Mouse (Mus musculus): ENCODE measurements around the gene Bola3. TPM values are rescaled to one million over a fixed set of nuclear protein-coding genes. Genes with fewer than 3 reads are reported as not detected.
A peak's percentile ranks its signal among the peaks of the same experiment; 100 is the strongest.

The Bola3 gene
- polyA plus RNA-seq (2014; fragmentation: Nextera tagmentation; extraction: Ambion mirVana), result 110 and 117 TPM in 2 replicates

DNA sequence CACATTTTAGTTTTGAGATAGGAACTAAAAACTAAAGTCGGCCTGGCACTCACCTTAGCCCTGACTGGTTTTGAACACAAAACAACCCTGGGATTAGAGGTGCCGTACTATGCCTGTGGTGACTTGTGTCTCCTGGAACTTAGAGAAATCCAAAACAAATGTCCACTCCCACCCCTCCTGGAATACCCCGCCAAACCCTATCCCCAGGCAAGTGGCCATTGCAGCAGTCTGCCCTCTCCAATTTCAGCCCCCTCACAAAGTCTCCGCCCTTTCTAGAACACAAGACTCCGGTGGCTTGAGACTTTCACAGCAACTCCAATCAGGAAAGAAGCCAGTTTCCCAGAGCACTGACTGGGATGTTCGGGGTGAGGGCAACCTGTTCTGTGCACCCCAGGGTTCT, at the start of gene Bola3:
Gene Bola3, plus strand, starts transcription at position 275 of the 400 bp plus-strand sequence.
- WGBS, result 30% methylated on average over 6 of the region's 6 CpGs
- no peaks in the 10 kb centered on the region for H3K36me3 ChIP-seq (ENCODE audit: control insufficient read depth, insufficient read depth, low read length)
- H3K27me3 ChIP-seq (ENCODE audit: control insufficient read depth, insufficient read depth, low read length), result no peaks in the 10 kb centered on the region
- peak within 1 kb of the TSS; percentile 90 for H3K9ac ChIP-seq (ENCODE audit: low read depth, low read length)
- ATAC-seq (ENCODE audit: low FRiP score), result no peak; the same call in none of the 2 replicates
- H3K9me3 ChIP-seq (ENCODE audit: control insufficient read depth, low read length), result no peaks in the 10 kb centered on the region
- peak within 1 kb of the TSS; percentile 72 for H3K4me2 ChIP-seq (replicated peaks; ENCODE audit: low read depth, low read length)
- no peak for DNase-seq (ENCODE audit: low spot score)
- peak within 1 kb of the TSS; percentile 85 for H3K4me3 ChIP-seq (ENCODE audit: low read depth, low read length)
- peak within 1 kb of the TSS; percentile 54; the same call in 1 of the 2 replicates for H3K27ac ChIP-seq (ENCODE audit: low read depth, low read length)
- H3K4me1 ChIP-seq (replicated peaks; ENCODE audit: control insufficient read depth, insufficient read depth, low read length), result no peaks in the 10 kb centered on the region; the same call in 1 of the 2 replicates

DNA sequence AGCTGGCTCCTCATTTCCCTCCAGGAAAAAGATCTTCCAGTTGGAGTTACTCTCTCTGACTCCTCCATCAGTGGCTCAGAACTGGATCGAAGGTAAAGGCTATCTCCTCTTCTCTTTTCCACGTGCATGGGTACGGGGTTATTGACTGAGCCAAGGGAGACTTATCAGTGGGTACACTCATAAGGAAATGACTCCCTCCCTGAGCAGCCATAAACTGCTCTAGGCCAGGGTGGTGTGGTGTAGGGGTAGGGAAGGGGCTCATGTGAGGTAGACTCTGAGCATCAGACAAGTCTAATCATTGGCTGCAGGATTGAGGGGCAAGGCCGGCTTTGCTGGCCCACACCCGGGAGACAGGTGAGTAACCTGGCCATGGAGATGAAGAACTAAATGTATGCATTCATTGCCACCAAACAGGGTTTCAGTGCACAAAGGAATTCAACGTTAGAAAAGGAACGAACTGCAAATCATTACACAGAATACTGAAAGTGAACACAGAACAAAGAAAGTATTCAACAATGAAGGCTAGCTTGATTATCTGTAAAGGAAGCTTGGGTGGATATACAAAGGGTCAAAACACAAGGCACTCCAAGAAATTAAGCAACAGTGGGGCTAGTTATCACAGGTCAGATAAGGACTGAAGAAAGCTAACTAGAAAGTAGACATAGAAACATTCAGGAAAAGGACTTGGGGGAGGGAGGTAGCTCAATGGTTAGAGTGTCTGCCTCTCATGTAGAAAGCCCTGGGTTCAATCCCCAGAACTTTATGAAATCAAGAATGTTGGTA, 48.3 kb upstream of the Bola3 start:
- H3K4me3 ChIP-seq (ENCODE audit: low read depth, low read length), result no peak overlapping the region
- no peak overlapping the region for H3K4me2 ChIP-seq (replicated peaks; ENCODE audit: low read depth, low read length)

DNA sequence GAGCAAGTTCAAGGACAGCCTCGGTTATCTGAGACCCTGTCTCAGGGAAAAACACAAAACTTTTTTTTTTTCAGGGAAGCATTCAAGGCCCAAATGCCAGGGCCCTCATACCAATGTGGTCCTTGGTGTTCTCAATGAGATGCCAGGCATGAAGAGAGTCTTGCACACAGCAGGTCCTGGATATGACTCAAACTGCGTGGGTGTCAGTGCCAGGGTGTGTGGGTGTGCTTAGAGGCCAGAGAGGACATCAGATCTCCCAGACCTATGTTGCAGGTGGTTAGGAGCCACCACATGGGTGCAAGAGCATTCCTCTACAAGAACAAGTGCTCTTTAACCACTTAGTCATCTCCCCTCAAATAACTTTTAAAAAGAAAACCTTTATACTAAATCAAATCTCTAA, 47.7 kb upstream of the Bola3 start:
- Histone ChIP-seq H3K27ac (ENCODE audit: low read depth, low read length) (no peak overlapping the region), H3K9me3 (ENCODE audit: control insufficient read depth, low read length) (no peaks in the 10 kb centered on the region), H3K4me1 (replicated peaks; ENCODE audit: control insufficient read depth, insufficient read depth, low read length) (no peaks in the 10 kb centered on the region), H3K9ac (ENCODE audit: low read depth, low read length) (no peak overlapping the region), H3K4me3 (ENCODE audit: low read depth, low read length) (no peak overlapping the region), H3K4me2 (replicated peaks; ENCODE audit: low read depth, low read length) (no peak overlapping the region), H3K36me3 (ENCODE audit: control insufficient read depth, insufficient read depth, low read length) (peaks cover 2% of the 10 kb centered on the region; the same call in 1 of the 2 replicates), H3K27me3 (ENCODE audit: control insufficient read depth, insufficient read depth, low read length) (no peaks in the 10 kb centered on the region)
- WGBS, result 96% methylated on average over 2 of the region's 2 CpGs
- ATAC-seq (ENCODE audit: low FRiP score), result no peak
- no peak for DNase-seq (ENCODE audit: low spot score)

More for the DNA sequence above, 48.3 kb upstream of the Bola3 start:
- no peaks in the 10 kb centered on the region for H3K4me1 ChIP-seq (replicated peaks; ENCODE audit: control insufficient read depth, insufficient read depth, low read length)
- ATAC-seq (ENCODE audit: low FRiP score) (no peak), DNase-seq (ENCODE audit: low spot score) (no peak)
- no peak overlapping the region for H3K27ac ChIP-seq (ENCODE audit: low read depth, low read length)
- peaks cover 1% of the 10 kb centered on the region; the same call in 1 of the 2 replicates for H3K36me3 ChIP-seq (ENCODE audit: control insufficient read depth, insufficient read depth, low read length)
- H3K9ac ChIP-seq (ENCODE audit: low read depth, low read length), result no peak overlapping the region
- no peaks in the 10 kb centered on the region for H3K9me3 ChIP-seq (ENCODE audit: control insufficient read depth, low read length)
- no peaks in the 10 kb centered on the region for H3K27me3 ChIP-seq (ENCODE audit: control insufficient read depth, insufficient read depth, low read length)
- 86% methylated on average over 7 of the region's 7 CpGs for WGBS

DNA sequence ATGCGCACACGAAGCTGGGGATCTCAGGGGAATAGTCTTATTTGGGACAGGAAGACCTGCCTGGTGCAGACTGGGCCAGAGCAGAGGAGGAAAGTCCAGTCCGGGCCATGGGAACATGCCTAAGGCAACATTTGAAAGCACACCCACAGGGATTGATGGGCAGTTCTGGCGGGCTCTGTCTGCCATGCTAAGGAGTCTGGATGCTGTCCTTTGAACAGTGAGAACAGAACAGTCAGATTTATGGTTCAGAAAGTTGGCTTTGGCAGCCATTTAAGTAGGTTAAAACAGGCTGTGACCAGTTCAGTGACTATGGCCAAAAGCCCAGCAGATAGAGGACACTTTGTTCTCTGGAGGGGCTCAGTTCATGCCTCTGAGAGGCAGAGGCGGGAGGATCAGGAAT, 46.7 kb upstream of the Bola3 start:
- Histone ChIP-seq H3K4me2 (replicated peaks; ENCODE audit: low read depth, low read length) (no peak overlapping the region), H3K9ac (ENCODE audit: low read depth, low read length) (no peak overlapping the region), H3K9me3 (ENCODE audit: control insufficient read depth, low read length) (no peaks in the 10 kb centered on the region), H3K36me3 (ENCODE audit: control insufficient read depth, insufficient read depth, low read length) (peaks cover 2% of the 10 kb centered on the region; the same call in 1 of the 2 replicates), H3K27me3 (ENCODE audit: control insufficient read depth, insufficient read depth, low read length) (no peaks in the 10 kb centered on the region), H3K4me3 (ENCODE audit: low read depth, low read length) (no peak overlapping the region), H3K27ac (ENCODE audit: low read depth, low read length) (no peak overlapping the region), H3K4me1 (replicated peaks; ENCODE audit: control insufficient read depth, insufficient read depth, low read length) (no peaks in the 10 kb centered on the region)
- no peak for ATAC-seq (ENCODE audit: low FRiP score)
- 88% methylated on average over 5 of the region's 5 CpGs for WGBS
- no peak for DNase-seq (ENCODE audit: low spot score)

DNA sequence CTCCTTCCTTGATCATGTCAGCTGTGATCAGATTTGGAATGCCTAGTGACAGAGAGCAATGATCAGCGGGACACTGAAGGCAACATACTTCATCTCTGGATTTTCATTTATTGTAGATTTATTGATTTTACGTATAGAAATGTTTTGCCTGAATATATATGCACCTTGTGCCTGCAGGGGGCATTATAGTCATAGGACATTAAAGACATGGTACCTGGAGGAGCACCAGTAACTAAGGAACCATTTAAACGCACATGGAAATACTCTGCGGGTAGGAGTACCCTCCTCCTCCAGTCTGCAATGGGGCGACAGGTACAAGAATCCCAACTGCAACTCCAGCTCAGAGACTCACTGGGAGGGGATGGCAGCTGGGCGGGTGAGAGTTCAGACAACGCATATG, 39.9 kb upstream of the Bola3 start:
- Histone ChIP-seq H3K27me3 (ENCODE audit: control insufficient read depth, insufficient read depth, low read length) (no peaks in the 10 kb centered on the region), H3K36me3 (ENCODE audit: control insufficient read depth, insufficient read depth, low read length) (peaks cover 2% of the 10 kb centered on the region; the same call in 1 of the 2 replicates), H3K4me1 (replicated peaks; ENCODE audit: control insufficient read depth, insufficient read depth, low read length) (no peaks in the 10 kb centered on the region), H3K27ac (ENCODE audit: low read depth, low read length) (no peak overlapping the region), H3K4me2 (replicated peaks; ENCODE audit: low read depth, low read length) (no peak overlapping the region), H3K4me3 (ENCODE audit: low read depth, low read length) (no peak overlapping the region), H3K9me3 (ENCODE audit: control insufficient read depth, low read length) (no peaks in the 10 kb centered on the region), H3K9ac (ENCODE audit: low read depth, low read length) (no peak overlapping the region)
- ATAC-seq (ENCODE audit: low FRiP score) (no peak), DNase-seq (ENCODE audit: low spot score) (no peak)
- 94% methylated on average over 7 of the region's 7 CpGs for WGBS

DNA sequence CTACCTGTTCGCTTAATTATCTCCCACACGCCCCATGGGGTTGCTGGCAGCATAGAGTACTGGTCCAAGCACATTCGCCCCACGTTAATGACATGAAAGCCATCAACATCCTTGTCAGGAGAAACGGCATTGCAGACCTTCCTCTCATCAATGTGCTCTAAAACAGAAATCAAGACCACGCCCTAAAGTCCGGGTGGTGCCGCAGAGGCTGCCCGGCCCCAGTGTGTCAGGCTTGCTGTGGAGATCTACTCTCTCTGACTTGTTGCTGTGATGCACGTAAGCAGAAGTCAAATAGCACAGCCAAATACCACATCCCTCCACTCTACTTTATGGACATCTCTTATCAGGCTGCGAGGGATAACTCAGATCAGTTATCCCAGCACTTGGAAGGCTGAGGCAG, 37.7 kb upstream of the Bola3 start:
- no peaks in the 10 kb centered on the region for H3K9me3 ChIP-seq (ENCODE audit: control insufficient read depth, low read length)
- DNase-seq (ENCODE audit: low spot score) (no peak), ATAC-seq (ENCODE audit: low FRiP score) (no peak)
- no peak overlapping the region for H3K27ac ChIP-seq (ENCODE audit: low read depth, low read length)
- H3K36me3 ChIP-seq (ENCODE audit: control insufficient read depth, insufficient read depth, low read length), result no peaks in the 10 kb centered on the region
- H3K9ac ChIP-seq (ENCODE audit: low read depth, low read length), result no peak overlapping the region
- H3K4me3 ChIP-seq (ENCODE audit: low read depth, low read length), result no peak overlapping the region
- peaks cover 3% of the 10 kb centered on the region; the same call in 1 of the 2 replicates for H3K4me1 ChIP-seq (replicated peaks; ENCODE audit: control insufficient read depth, insufficient read depth, low read length)
- WGBS, result 94% methylated on average over 11 of the region's 11 CpGs
- no peaks in the 10 kb centered on the region for H3K27me3 ChIP-seq (ENCODE audit: control insufficient read depth, insufficient read depth, low read length)
- H3K4me2 ChIP-seq (replicated peaks; ENCODE audit: low read depth, low read length), result no peak overlapping the region

DNA sequence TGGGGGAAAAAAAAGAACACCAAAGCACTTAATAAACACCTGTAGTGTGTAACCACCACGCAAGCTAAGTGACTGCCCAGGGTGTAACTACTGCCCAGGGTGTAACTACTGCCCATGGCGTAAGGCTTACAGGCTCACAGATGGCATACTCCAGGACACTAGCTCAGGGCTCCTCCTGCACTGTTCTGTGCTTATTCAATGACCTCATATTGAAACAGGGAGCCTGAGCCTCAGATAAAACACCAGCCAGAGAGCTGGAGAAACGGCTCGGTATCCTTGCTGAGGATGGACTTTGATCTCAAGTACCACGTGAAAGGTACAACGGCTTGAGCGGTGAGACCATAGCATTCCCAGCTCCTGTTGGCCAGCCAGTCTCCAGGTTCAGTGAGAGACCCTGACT, 36.9 kb upstream of the Bola3 start:
- ATAC-seq (ENCODE audit: low FRiP score) (no peak), DNase-seq (ENCODE audit: low spot score) (no peak)
- H3K4me1 ChIP-seq (replicated peaks; ENCODE audit: control insufficient read depth, insufficient read depth, low read length), result peaks cover 5% of the 10 kb centered on the region; the same call in 1 of the 2 replicates
- 92% methylated on average over 7 of the region's 7 CpGs for WGBS
- no peaks in the 10 kb centered on the region for H3K36me3 ChIP-seq (ENCODE audit: control insufficient read depth, insufficient read depth, low read length)
- H3K4me3 ChIP-seq (ENCODE audit: low read depth, low read length), result no peak overlapping the region
- no peaks in the 10 kb centered on the region for H3K9me3 ChIP-seq (ENCODE audit: control insufficient read depth, low read length)
- no peak overlapping the region for H3K9ac ChIP-seq (ENCODE audit: low read depth, low read length)
- no peaks in the 10 kb centered on the region for H3K27me3 ChIP-seq (ENCODE audit: control insufficient read depth, insufficient read depth, low read length)
- no peak overlapping the region for H3K27ac ChIP-seq (ENCODE audit: low read depth, low read length)
- no peak overlapping the region for H3K4me2 ChIP-seq (replicated peaks; ENCODE audit: low read depth, low read length)

DNA sequence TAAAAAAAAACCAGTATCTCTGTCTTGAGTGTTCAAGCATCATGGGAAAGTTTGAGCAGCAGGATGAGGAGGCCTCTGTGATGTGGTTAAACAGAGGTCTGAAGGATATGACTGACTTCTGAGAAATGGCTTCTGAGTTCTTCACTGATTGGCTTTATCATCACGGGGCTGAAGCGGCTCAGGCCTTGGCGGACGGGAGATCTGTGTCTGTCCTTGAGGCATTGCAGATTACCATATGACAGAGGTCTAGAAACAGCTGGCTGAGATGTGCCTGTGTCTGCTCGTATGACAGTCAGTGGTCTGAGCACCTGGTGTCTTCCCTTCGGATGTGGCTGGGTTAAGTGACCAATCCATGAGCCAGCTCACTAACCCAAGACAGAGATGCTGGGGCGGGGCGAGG, 36.4 kb upstream of the Bola3 start:
- Histone ChIP-seq H3K4me2 (replicated peaks; ENCODE audit: low read depth, low read length) (no peak overlapping the region), H3K9me3 (ENCODE audit: control insufficient read depth, low read length) (no peaks in the 10 kb centered on the region), H3K36me3 (ENCODE audit: control insufficient read depth, insufficient read depth, low read length) (no peaks in the 10 kb centered on the region), H3K27me3 (ENCODE audit: control insufficient read depth, insufficient read depth, low read length) (no peaks in the 10 kb centered on the region), H3K4me3 (ENCODE audit: low read depth, low read length) (no peak overlapping the region), H3K27ac (ENCODE audit: low read depth, low read length) (no peak overlapping the region), H3K4me1 (replicated peaks; ENCODE audit: control insufficient read depth, insufficient read depth, low read length) (peaks cover 5% of the 10 kb centered on the region; the same call in 1 of the 2 replicates), H3K9ac (ENCODE audit: low read depth, low read length) (no peak overlapping the region)
- ATAC-seq (ENCODE audit: low FRiP score), result no peak
- no peak for DNase-seq (ENCODE audit: low spot score)
- 90% methylated on average over 8 of the region's 8 CpGs for WGBS

DNA sequence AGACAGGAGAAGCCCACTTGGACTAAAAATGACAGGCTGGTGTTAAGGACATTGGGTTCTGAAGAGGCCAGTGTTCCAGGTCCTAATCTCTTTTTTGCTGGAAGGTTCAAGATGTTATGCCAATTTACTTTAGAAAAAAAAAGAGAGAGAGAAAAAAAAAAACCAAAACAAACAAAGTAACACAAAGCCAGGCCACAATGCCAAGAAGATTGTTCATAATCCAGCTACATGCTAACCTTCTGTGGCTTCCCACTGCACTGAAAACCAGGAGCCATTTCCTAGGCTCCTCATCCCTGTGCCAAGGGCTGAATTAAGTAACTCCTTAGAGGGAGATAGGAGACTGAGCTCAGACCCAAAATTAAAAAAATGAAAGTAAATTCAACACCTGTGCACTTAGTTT, 33.7 kb upstream of the Bola3 start:
- no peaks in the 10 kb centered on the region for H3K9me3 ChIP-seq (ENCODE audit: control insufficient read depth, low read length)
- no peaks in the 10 kb centered on the region for H3K36me3 ChIP-seq (ENCODE audit: control insufficient read depth, insufficient read depth, low read length)
- H3K27ac ChIP-seq (ENCODE audit: low read depth, low read length), result no peak overlapping the region
- no peak for DNase-seq (ENCODE audit: low spot score)
- no peak for ATAC-seq (ENCODE audit: low FRiP score)
- no peaks in the 10 kb centered on the region for H3K27me3 ChIP-seq (ENCODE audit: control insufficient read depth, insufficient read depth, low read length)
- no peak overlapping the region for H3K9ac ChIP-seq (ENCODE audit: low read depth, low read length)
- no peak overlapping the region; the same call in 1 of the 2 replicates for H3K4me2 ChIP-seq (replicated peaks; ENCODE audit: low read depth, low read length)
- no peak overlapping the region for H3K4me3 ChIP-seq (ENCODE audit: low read depth, low read length)
- H3K4me1 ChIP-seq (replicated peaks; ENCODE audit: control insufficient read depth, insufficient read depth, low read length), result peaks cover 5% of the 10 kb centered on the region; the same call in 1 of the 2 replicates

All from hindbrain, embryonic 11.5 days (tissue).